Mouse (Mus musculus) Patski (cell line): Measurements from ENCODE around the gene Zbtb3. TPM values are rescaled to one million over a fixed set of nuclear protein-coding genes. Genes with fewer than 3 reads are reported as not detected.
"Not testable (repeated sequence)": the region's sequence is repeated elsewhere in the genome, so short reads cannot be mapped to it uniquely, and the experiment has no call there.

Source experiments
- ATAC-seq: fragments of 100-300 bp; one replicate; pipeline ENCODE4 v1.8.0; 2021
- CTCF ChIA-PET: fragments of 350-600 bp; sonication (Branson Sonifier 250); formaldehyde crosslinking; loops from one replicate; lab custom pipeline; 2022; ENCODE audit warnings: inconsistent platforms; lab: Charles Lee
- POLR2A ChIA-PET: fragments of 350-600 bp; sonication (Branson Sonifier 250); formaldehyde crosslinking; loops from one replicate; lab custom pipeline; 2022; ENCODE audit warnings: antibody characterized with exemption, inconsistent platforms; lab: Charles Lee
- DNase-seq: peaks from one replicate; pipeline ENCODE4 v3.0.0-alpha.2; 2011; ENCODE audit warnings: low read depth, low spot score
- H3K27me3 ChIP-seq: fragments of 371-371 bp; one replicate; pipeline ENCODE4 v1.5.1; 2021
- CTCF ChIP-seq: fragments of 100-300 bp; IDR thresholded peaks from one replicate; pipeline ENCODE4 v1.5.1; 2021
- in situ Hi-C: fragments of 300-500 bp; cut with MboI; formaldehyde crosslinking; loops from 3 replicates; pipeline ENCODE4 v1.11.1; 2018; ENCODE audit warnings: low pct_unique_long_range_greater_than_20kb, mixed read lengths
- polyA plus RNA-seq: library from polyadenylated mRNA; unstranded; gene quantifications from one replicate; pipeline ENCODE4 v1.2.3, GENCODE M21; 2021

The Zbtb3 gene
- polyA plus RNA-seq, 1 experiment from 2014 or later: 5.0 TPM

GRCm38 (mm10) chr19:8818801-8819595 lies 16.6 kb downstream of the Zbtb3 start, which contains the start of gene Ttc9c:
Ttc9c (minus strand) TSS chr19:8819333.
- peak; percentile 90 for ATAC-seq
- peak; percentile 94 for DNase-seq
- CTCF ChIA-PET: interaction anchor here (1.1 kb wide), 1 partner anchor 11 kb away, joined by 3 read pairs; no protein-coding TSS in a partner anchor
- no peak for TF ChIP-seq CTCF
- POLR2A ChIA-PET: interaction anchor here (0.6 to 2.1 kb wide), 11 partner anchors 9 to 96 kb away, joined by 3 to 7 read pairs (median 4); partner anchors contain the start of genes Gng3, Polr2g and Slc3a2
- H3K27me3 ChIP-seq: no peaks in the 10 kb centered on the region
- in situ Hi-C loops: loop anchor here (5.0 to 10.0 kb wide), 2 partner anchors 67 to 244 kb away; no protein-coding TSS in a partner anchor

- ATAC-seq: peak; percentile 82
- DNase-seq: peak; percentile 97
- in situ Hi-C loops: loop anchor here (5.0 to 10.0 kb wide), 2 partner anchors 68 to 245 kb away; no protein-coding TSS in a partner anchor
- POLR2A ChIA-PET: interaction anchor here (0.6 to 2.1 kb wide), 12 partner anchors 13 to 97 kb away, joined by 3 to 7 read pairs (median 4); partner anchors contain the start of genes Gng3, Polr2g and Slc3a2
- no peaks in the 10 kb centered on the region for H3K27me3 ChIP-seq
- no peak for TF ChIP-seq CTCF
- CTCF ChIA-PET: interaction anchor here (1.1 kb wide), 1 partner anchor 11 kb away, joined by 3 read pairs; no protein-coding TSS in a partner anchor
These were observed 17.5 kb downstream of the Zbtb3 start, which contains the start of gene Hnrnpul2 for GRCm38 (mm10) chr19:8819596-8820423. Hnrnpul2 (plus strand) TSS chr19:8820010.

GRCm38 (mm10) chr19:8820424-8820956 lies 18.1 kb downstream of the Zbtb3 start:
- DNase-seq: no peak
- POLR2A ChIA-PET: interaction anchor here (1.3 to 2.1 kb wide), 6 partner anchors 15 to 62 kb away, joined by 3 to 6 read pairs (median 4); partner anchors contain the start of genes Gng3 and Polr2g

GRCm38 (mm10) chr19:8821146-8821545 lies 18.8 kb downstream of the Zbtb3 start:
- POLR2A ChIA-PET: interaction anchor here (0.6 to 1.6 kb wide), 3 partner anchors 63 to 1616 kb away, joined by 3 to 12 read pairs (median 3); no protein-coding TSS in a partner anchor
- in situ Hi-C loops: no loop called here
- DNase-seq (no peak), ATAC-seq (no peak)
- no peaks in the 10 kb centered on the region for H3K27me3 ChIP-seq
- TF ChIP-seq CTCF: no peak
- CTCF ChIA-PET: no interaction called here

More at GRCm38 (mm10) chr19:8820424-8820956, 18.1 kb downstream of the Zbtb3 start:
- no peak for TF ChIP-seq CTCF
- in situ Hi-C loops: no loop called here
- H3K27me3 ChIP-seq: no peaks in the 10 kb centered on the region
- ATAC-seq: no peak
- CTCF ChIA-PET: no interaction called here

- POLR2A ChIA-PET: interaction anchor here (0.6 kb wide), 1 partner anchor 10 kb away, joined by 9 read pairs; no protein-coding TSS in a partner anchor
- no peak for DNase-seq
- CTCF ChIA-PET: no interaction called here
- no peak for ATAC-seq
- in situ Hi-C loops: no loop called here
- no peak for TF ChIP-seq CTCF
- H3K27me3 ChIP-seq: no peaks in the 10 kb centered on the region
These were observed 20.3 kb downstream of the Zbtb3 start for GRCm38 (mm10) chr19:8822696-8823095.

GRCm38 (mm10) chr19:8829660-8830059 lies 27.3 kb downstream of the Zbtb3 start, which contains the start of gene AC129217.1:
AC129217.1 (plus strand) TSS chr19:8829773.
- no peak for TF ChIP-seq CTCF
- CTCF ChIA-PET: interaction anchor here (1.2 to 1.8 kb wide), 3 partner anchors 9 to 48 kb away, joined by 3 to 4 read pairs (median 4); partner anchors contain the start of gene Gng3

GRCm38 (mm10) chr19:8830664-8831063 lies 28.3 kb downstream of the Zbtb3 start:
- CTCF ChIA-PET: interaction anchor here (1.2 to 1.5 kb wide), 2 partner anchors 15 to 28 kb away, joined by 3 to 4 read pairs; no protein-coding TSS in a partner anchor
- POLR2A ChIA-PET: interaction anchor here (0.8 kb wide), 1 partner anchor 49 kb away, joined by 3 read pairs; no protein-coding TSS in a partner anchor
- TF ChIP-seq CTCF: no peak
- in situ Hi-C loops: loop anchor here (25.0 kb wide), 1 partner anchor 1057 kb away; the partner anchor contains the start of gene Incenp
- no peak for ATAC-seq
- DNase-seq: no peak
- H3K27me3 ChIP-seq: no peaks in the 10 kb centered on the region

More at GRCm38 (mm10) chr19:8829660-8830059, 27.3 kb downstream of the Zbtb3 start, which contains the start of gene AC129217.1:
- ATAC-seq (no peak), DNase-seq (no peak)
- in situ Hi-C loops: loop anchor here (25.0 kb wide), 1 partner anchor 1058 kb away; the partner anchor contains the start of gene Incenp
- POLR2A ChIA-PET: interaction anchor here (1.8 kb wide), 1 partner anchor 9 kb away, joined by 5 read pairs; the partner anchor contains the start of gene Gng3
- H3K27me3 ChIP-seq: no peaks in the 10 kb centered on the region

GRCm38 (mm10) chr19:8831262-8831661 lies 28.9 kb downstream of the Zbtb3 start:
- TF ChIP-seq CTCF: peak; percentile 23
- POLR2A ChIA-PET: interaction anchor here (0.8 kb wide), 1 partner anchor 48 kb away, joined by 3 read pairs; no protein-coding TSS in a partner anchor
- CTCF ChIA-PET: interaction anchor here (1.2 to 1.5 kb wide), 2 partner anchors 15 to 28 kb away, joined by 3 to 4 read pairs; no protein-coding TSS in a partner anchor
- in situ Hi-C loops: loop anchor here (25.0 kb wide), 1 partner anchor 1056 kb away; the partner anchor contains the start of gene Incenp
- ATAC-seq (no peak), DNase-seq (no peak)
- no peaks in the 10 kb centered on the region for H3K27me3 ChIP-seq

GRCm38 (mm10) chr19:8832971-8833370 lies 30.6 kb downstream of the Zbtb3 start:
- no peak for DNase-seq
- TF ChIP-seq CTCF: no peak
- no peak for ATAC-seq
- ChIA-PET CTCF (no interaction called here), POLR2A (interaction anchor here (0.6 kb wide), 1 partner anchor 109 kb away, joined by 3 read pairs; no protein-coding TSS in a partner anchor)
- no peaks in the 10 kb centered on the region for H3K27me3 ChIP-seq
- in situ Hi-C loops: loop anchor here (25.0 kb wide), 1 partner anchor 1054 kb away; the partner anchor contains the start of gene Incenp

GRCm38 (mm10) chr19:8836327-8836726 lies 34.0 kb downstream of the Zbtb3 start:
- CTCF ChIA-PET: interaction anchor here (1.5 kb wide), 1 partner anchor 9 kb away, joined by 4 read pairs; no protein-coding TSS in a partner anchor

More at GRCm38 (mm10) chr19:8836327-8836726, 34.0 kb downstream of the Zbtb3 start:
- POLR2A ChIA-PET: interaction anchor here (1.3 kb wide), 1 partner anchor 16 kb away, joined by 3 read pairs; the partner anchor contains the start of gene Hnrnpul2
- not testable (repeated sequence) for DNase-seq, H3K27me3 ChIP-seq, ATAC-seq
- in situ Hi-C loops: loop anchor here (25.0 kb wide), 1 partner anchor 1051 kb away; the partner anchor contains the start of gene Incenp
